Mouse (Mus musculus): ENCODE measurements around the gene Bag3.

GRCm38 (mm10) chr7:128546031-128546430, 22.6 kb downstream of the Bag3 start:
- TF ChIP-seq CTCF (IDR thresholded peaks at IDR 0.05; ENCODE audit: extremely low read depth, insufficient read depth, low read length), result no peak
- no peak for TF ChIP-seq POLR2A (IDR thresholded peaks at IDR 0.05; ENCODE audit: extremely low read depth, insufficient read depth, low read length)
